Mouse (Mus musculus): ENCODE measurements at regions not wholly inside any gene's neighbourhood (a gene's known extent, or its start where the extent isn't known, plus 50 kb on each side); places are given as distances from the start of the nearest gene placed in this dataset.
"Not testable (repeated sequence)": the region's sequence is repeated elsewhere in the genome, so short reads cannot be mapped to it uniquely, and the experiment has no call there.

DNA sequence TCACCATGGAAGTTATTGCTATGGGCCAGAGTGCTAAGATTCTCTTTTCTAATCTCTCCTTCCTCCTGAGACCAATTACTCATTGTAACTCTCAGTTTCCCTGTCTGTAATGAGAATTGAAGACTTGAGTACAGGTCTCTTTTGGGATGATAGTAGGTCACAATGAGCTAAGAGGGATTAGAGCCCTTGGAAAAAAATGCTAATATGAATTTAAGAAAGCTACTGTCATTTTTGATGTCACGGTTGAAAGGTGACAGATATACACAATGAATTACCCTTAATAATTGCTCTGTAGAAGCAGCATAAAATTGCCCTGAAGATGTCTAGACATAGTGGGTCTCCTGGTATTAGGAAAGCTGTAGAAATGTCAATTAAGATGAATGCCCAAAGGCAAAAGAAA is 178.2 kb downstream of the Kcna4 start:
- Histone ChIP-seq H3K27me3 (ENCODE audit: control insufficient read depth, insufficient read depth, low read length) (no peaks in the 10 kb centered on the region), H3K36me3 (ENCODE audit: control insufficient read depth, insufficient read depth, low read length) (no peaks in the 10 kb centered on the region), H3K9ac (ENCODE audit: low read length) (no peak overlapping the region), H3K4me3 (replicated peaks; ENCODE audit: low read length) (no peak overlapping the region), H3K9me3 (replicated peaks; ENCODE audit: control insufficient read depth, low read length) (no peaks in the 10 kb centered on the region), H3K4me2 (ENCODE audit: low read depth, low read length) (no peak overlapping the region), H3K4me1 (ENCODE audit: control insufficient read depth, insufficient read depth, low read length) (no peaks in the 10 kb centered on the region), H3K27ac (ENCODE audit: low read length) (no peak overlapping the region)
- no peak for ATAC-seq (ENCODE audit: insufficient read depth, low FRiP score)
- 83% methylated on average over 1 of the region's 1 CpGs for WGBS

DNA sequence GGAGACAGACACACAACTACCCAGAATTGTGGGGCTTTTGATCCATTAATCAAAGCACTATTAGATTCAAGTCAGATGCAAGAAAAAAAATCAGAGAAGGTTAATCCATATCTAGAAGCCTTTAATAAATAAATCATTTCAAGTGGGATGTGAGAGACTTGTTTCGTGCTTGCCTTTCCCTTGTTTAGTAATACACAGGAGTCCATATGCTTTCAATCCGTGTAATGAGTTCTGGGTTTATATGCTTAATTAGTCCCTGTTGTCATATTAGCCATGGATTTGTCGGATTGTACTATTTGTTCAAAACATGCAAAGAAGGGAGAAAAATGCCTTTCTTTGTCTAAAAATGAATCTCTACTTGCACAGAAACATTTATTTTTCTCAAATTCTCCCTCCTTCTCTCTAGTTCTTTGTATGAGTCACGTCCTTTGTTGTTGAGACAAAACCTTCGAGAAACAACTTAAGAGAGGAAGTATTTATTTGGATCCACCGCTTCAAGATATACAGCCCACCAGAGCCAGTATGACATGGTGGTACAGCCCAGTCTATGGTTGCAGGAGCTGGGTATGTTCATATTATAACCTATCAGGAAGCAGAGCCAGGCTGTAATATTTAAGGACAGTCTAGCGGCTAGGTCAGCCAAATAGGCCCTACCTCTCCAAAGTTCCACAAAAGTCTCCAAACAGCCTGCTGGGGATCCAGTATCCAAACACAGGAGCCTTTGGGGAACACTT is 213.4 kb downstream of the Kcna4 start:
- Histone ChIP-seq H3K27ac (ENCODE audit: low read length) (no peak overlapping the region), H3K9ac (ENCODE audit: low read length) (no peak overlapping the region), H3K4me3 (replicated peaks; ENCODE audit: low read length) (no peak overlapping the region), H3K4me2 (ENCODE audit: low read depth, low read length) (no peak overlapping the region), H3K36me3 (ENCODE audit: control insufficient read depth, insufficient read depth, low read length) (no peaks in the 10 kb centered on the region), H3K27me3 (ENCODE audit: control insufficient read depth, insufficient read depth, low read length) (no peaks in the 10 kb centered on the region), H3K4me1 (ENCODE audit: control insufficient read depth, insufficient read depth, low read length) (no peaks in the 10 kb centered on the region), H3K9me3 (replicated peaks; ENCODE audit: control insufficient read depth, low read length) (no peaks in the 10 kb centered on the region)
- WGBS = 70% methylated on average over 7 of the region's 7 CpGs
- ATAC-seq (ENCODE audit: insufficient read depth, low FRiP score) = no peak

DNA sequence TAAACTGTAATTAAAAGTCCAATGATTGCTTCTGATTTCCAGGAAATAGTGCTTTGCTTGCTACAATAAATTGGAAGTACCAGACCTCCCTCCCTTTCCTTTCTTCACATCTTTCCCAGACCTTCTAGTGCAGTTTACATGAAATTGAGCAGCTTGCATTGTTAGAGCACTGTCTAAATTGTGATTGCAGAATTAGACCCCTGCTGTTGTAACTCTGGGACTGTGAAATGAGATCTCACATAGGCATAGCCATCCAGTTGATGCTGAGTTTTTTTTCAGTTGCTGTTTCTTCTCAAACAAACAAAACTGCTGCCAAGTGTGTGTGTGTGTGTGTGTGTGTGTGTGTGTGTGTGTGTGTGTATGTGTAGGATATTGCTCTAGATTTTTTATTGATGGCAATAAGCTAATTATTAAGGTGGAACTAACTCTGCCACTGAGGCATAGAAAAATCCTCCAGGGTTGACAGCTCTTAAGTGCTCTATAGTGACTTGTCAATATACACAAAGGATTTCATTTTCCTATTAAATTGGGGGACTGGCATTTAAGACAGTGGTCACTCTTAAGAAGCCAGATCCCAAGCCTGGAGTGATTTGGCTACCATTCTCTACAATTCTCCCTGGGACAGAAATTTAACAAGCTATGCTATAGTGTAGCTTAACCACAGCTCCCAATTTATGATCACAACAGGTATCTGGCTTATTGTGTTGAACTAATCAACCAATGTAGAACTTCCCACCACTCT is 217.2 kb downstream of the Kcna4 start:
- no peak overlapping the region for H3K4me2 ChIP-seq (ENCODE audit: low read depth, low read length)
- H3K27me3 ChIP-seq (ENCODE audit: control insufficient read depth, insufficient read depth, low read length) = no peaks in the 10 kb centered on the region
- no peak overlapping the region for H3K4me3 ChIP-seq (replicated peaks; ENCODE audit: low read length)
- no peak overlapping the region for H3K27ac ChIP-seq (ENCODE audit: low read length)
- no peaks in the 10 kb centered on the region for H3K4me1 ChIP-seq (ENCODE audit: control insufficient read depth, insufficient read depth, low read length)
- no peak overlapping the region for H3K9ac ChIP-seq (ENCODE audit: low read length)
- no peaks in the 10 kb centered on the region for H3K36me3 ChIP-seq (ENCODE audit: control insufficient read depth, insufficient read depth, low read length)
- H3K9me3 ChIP-seq (replicated peaks; ENCODE audit: control insufficient read depth, low read length) = no peaks in the 10 kb centered on the region
- ATAC-seq (ENCODE audit: insufficient read depth, low FRiP score) = no peak

DNA sequence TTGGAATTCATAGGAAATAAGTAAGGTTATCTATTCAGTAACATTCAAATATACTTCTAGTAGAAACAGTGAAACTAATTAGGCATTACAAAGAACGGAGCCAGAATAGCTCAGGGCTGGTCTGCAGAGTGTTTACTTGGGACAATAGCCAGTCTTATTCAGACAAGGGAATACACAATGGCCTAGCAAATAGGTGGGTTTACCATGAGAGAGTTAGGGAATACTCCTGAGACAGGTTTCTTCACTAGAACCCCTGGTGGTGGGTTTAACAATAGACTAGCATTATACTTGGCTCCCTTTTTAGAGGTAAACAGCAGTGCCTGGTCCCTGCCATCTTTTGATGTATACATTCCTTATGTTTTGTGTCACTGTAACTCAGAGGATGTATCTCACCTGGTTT is 225.0 kb downstream of the Kcna4 start:
- ATAC-seq (ENCODE audit: insufficient read depth, low FRiP score); H3K4me2 ChIP-seq (ENCODE audit: low read depth, low read length); H3K9me3 ChIP-seq (replicated peaks; ENCODE audit: control insufficient read depth, low read length); H3K27ac ChIP-seq (ENCODE audit: low read length); H3K4me3 ChIP-seq (replicated peaks; ENCODE audit: low read length); H3K36me3 ChIP-seq (ENCODE audit: control insufficient read depth, insufficient read depth, low read length); H3K27me3 ChIP-seq (ENCODE audit: control insufficient read depth, insufficient read depth, low read length); H3K4me1 ChIP-seq (ENCODE audit: control insufficient read depth, insufficient read depth, low read length); H3K9ac ChIP-seq (ENCODE audit: low read length): not testable (repeated sequence)
- WGBS = 59% methylated on average over 1 of the region's 1 CpGs

DNA sequence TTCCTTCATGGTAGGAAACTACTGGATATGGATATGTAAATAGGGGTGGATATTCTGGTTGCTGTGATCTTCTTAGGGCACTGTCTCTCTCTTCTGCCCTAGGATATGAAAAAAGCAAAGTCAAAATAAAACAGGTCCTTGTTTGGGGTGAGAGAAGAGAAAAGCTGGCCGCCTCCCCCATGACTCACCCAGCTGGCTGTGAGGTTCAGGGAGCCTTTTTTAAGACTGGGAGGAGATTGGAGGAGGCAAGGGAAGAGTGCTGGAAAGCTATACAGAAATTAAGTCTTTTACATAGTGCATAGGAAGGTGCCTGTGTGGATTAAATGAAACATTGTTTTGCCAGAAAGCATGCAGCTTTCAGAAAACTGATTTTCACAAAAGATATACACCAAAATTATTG is 227.7 kb downstream of the Kcna4 start:
- H3K4me1 ChIP-seq (ENCODE audit: control insufficient read depth, insufficient read depth, low read length) = no peaks in the 10 kb centered on the region
- H3K27ac ChIP-seq (ENCODE audit: low read length) = no peak overlapping the region
- H3K36me3 ChIP-seq (ENCODE audit: control insufficient read depth, insufficient read depth, low read length) = no peaks in the 10 kb centered on the region
- H3K9ac ChIP-seq (ENCODE audit: low read length) = no peak overlapping the region
- no peaks in the 10 kb centered on the region for H3K9me3 ChIP-seq (replicated peaks; ENCODE audit: control insufficient read depth, low read length)
- ATAC-seq (ENCODE audit: insufficient read depth, low FRiP score) = no peak
- H3K27me3 ChIP-seq (ENCODE audit: control insufficient read depth, insufficient read depth, low read length) = no peaks in the 10 kb centered on the region
- no peak overlapping the region for H3K4me2 ChIP-seq (ENCODE audit: low read depth, low read length)
- 45% methylated on average over 1 of the region's 1 CpGs for WGBS
- H3K4me3 ChIP-seq (replicated peaks; ENCODE audit: low read length) = no peak overlapping the region

DNA sequence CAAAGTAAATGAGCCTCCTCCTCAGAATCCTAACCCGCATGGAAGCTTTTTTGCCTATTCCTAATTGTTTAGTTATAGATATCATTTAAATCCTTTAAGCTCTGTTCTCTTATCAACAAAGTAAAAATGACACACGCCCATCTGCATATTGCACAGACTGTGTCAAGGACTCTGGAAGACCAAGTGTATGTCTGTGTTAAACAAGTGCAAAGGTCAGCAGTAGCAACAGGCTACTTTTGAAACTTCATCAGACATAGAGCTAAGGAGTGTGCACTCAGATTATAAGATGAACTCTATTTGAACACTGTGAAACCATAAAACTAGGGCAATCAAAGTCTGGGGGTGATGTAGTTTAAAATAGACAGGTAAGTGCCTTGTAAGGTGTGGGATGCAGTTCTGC is 228.3 kb downstream of the Kcna4 start:
- H3K4me3 ChIP-seq (replicated peaks; ENCODE audit: low read length) = no peak overlapping the region
- no peak overlapping the region for H3K27ac ChIP-seq (ENCODE audit: low read length)
- no peaks in the 10 kb centered on the region for H3K36me3 ChIP-seq (ENCODE audit: control insufficient read depth, insufficient read depth, low read length)
- no peak overlapping the region for H3K4me2 ChIP-seq (ENCODE audit: low read depth, low read length)
- no peak overlapping the region for H3K9ac ChIP-seq (ENCODE audit: low read length)
- ATAC-seq (ENCODE audit: insufficient read depth, low FRiP score) = no peak
- H3K4me1 ChIP-seq (ENCODE audit: control insufficient read depth, insufficient read depth, low read length) = no peaks in the 10 kb centered on the region
- 54% methylated on average over 2 of the region's 2 CpGs for WGBS
- no peaks in the 10 kb centered on the region for H3K9me3 ChIP-seq (replicated peaks; ENCODE audit: control insufficient read depth, low read length)
- no peaks in the 10 kb centered on the region for H3K27me3 ChIP-seq (ENCODE audit: control insufficient read depth, insufficient read depth, low read length)

DNA sequence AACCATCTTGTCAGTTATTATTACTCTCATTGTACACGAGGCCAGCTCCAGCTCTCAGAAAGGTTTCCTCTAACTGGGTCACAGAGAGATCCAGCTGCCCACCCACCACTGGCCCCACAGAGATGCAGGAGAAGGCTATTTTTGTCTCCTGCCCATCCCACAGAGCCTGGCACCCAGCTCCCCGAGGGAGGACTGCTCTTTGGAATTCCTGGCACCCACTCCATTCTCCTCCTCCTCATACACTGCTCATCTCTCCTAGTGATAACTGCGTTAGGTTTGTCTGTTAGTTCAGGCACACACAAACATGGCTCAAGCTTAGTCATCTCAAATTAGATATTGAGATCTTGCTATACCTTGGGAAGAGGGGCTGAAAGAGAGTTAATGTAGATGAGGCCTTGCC is 228.9 kb downstream of the Kcna4 start:
- Histone ChIP-seq H3K9me3 (replicated peaks; ENCODE audit: control insufficient read depth, low read length) (no peaks in the 10 kb centered on the region), H3K4me3 (replicated peaks; ENCODE audit: low read length) (no peak overlapping the region), H3K27ac (ENCODE audit: low read length) (no peak overlapping the region), H3K36me3 (ENCODE audit: control insufficient read depth, insufficient read depth, low read length) (no peaks in the 10 kb centered on the region), H3K9ac (ENCODE audit: low read length) (no peak overlapping the region), H3K4me1 (ENCODE audit: control insufficient read depth, insufficient read depth, low read length) (no peaks in the 10 kb centered on the region), H3K27me3 (ENCODE audit: control insufficient read depth, insufficient read depth, low read length) (no peaks in the 10 kb centered on the region), H3K4me2 (ENCODE audit: low read depth, low read length) (no peak overlapping the region)
- WGBS = 50% methylated on average over 3 of the region's 3 CpGs
- 0 out of 2 replicates have a peak, but pooled peaks have one; percentile 25 for ATAC-seq (ENCODE audit: insufficient read depth, low FRiP score)

DNA sequence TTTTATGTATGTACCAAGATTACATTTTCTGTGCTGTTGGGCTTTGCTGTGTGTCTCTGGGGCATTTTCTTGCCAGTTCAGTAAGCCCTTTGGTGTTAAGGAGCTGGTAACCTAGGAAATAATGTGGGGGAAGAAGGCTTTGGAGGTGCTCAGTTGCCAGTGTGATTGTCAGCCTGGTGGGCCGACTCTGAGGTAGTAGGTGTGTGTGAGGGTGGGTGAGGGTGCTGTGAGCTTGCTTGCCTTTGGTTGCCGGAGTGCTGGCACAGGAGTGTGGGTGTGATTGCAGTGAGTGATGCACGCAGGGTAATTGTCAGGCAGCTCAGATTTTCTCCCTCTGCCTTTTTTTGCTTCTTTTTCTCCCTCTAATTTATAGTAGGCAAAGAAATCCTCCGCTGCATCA is 229.3 kb downstream of the Kcna4 start:
- 62% methylated on average over 4 of the region's 4 CpGs for WGBS
- no peak overlapping the region for H3K9ac ChIP-seq (ENCODE audit: low read length)
- no peak overlapping the region for H3K4me2 ChIP-seq (ENCODE audit: low read depth, low read length)
- H3K27me3 ChIP-seq (ENCODE audit: control insufficient read depth, insufficient read depth, low read length) = no peaks in the 10 kb centered on the region
- H3K9me3 ChIP-seq (replicated peaks; ENCODE audit: control insufficient read depth, low read length) = no peaks in the 10 kb centered on the region
- no peaks in the 10 kb centered on the region for H3K4me1 ChIP-seq (ENCODE audit: control insufficient read depth, insufficient read depth, low read length)
- H3K36me3 ChIP-seq (ENCODE audit: control insufficient read depth, insufficient read depth, low read length) = no peaks in the 10 kb centered on the region
- ATAC-seq (ENCODE audit: insufficient read depth, low FRiP score) = no peak
- H3K27ac ChIP-seq (ENCODE audit: low read length) = no peak overlapping the region
- no peak overlapping the region for H3K4me3 ChIP-seq (replicated peaks; ENCODE audit: low read length)

DNA sequence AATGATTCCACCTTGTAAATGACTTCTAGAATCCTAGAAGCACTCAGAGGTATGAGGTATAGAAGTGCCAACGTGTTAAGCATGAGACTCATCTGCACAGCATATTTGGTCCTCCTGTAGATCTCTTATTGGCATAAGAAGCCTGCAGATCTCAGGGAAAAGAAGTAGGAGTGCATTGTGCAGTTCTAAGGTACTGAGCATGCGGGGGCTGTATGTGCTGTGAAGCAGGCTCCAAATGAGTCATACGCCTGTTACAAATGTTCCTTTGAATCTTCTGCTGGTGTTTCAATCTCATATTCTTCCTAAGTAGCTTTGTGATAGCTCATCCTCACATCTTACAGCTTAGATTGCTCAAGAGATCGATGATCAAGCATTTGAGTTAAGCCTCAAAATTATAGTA is 252.7 kb downstream of the Kcna4 start:
- H3K36me3 ChIP-seq (ENCODE audit: control insufficient read depth, insufficient read depth, low read length) = no peaks in the 10 kb centered on the region
- H3K4me3 ChIP-seq (replicated peaks; ENCODE audit: low read length) = no peak overlapping the region
- no peak overlapping the region for H3K27ac ChIP-seq (ENCODE audit: low read length)
- H3K4me2 ChIP-seq (ENCODE audit: low read depth, low read length) = no peak overlapping the region
- H3K9me3 ChIP-seq (replicated peaks; ENCODE audit: control insufficient read depth, low read length) = no peaks in the 10 kb centered on the region
- ATAC-seq (ENCODE audit: insufficient read depth, low FRiP score) = no peak
- H3K4me1 ChIP-seq (ENCODE audit: control insufficient read depth, insufficient read depth, low read length) = no peaks in the 10 kb centered on the region
- H3K9ac ChIP-seq (ENCODE audit: low read length) = no peak overlapping the region
- WGBS = 84% methylated on average over 4 of the region's 4 CpGs
- no peaks in the 10 kb centered on the region for H3K27me3 ChIP-seq (ENCODE audit: control insufficient read depth, insufficient read depth, low read length)
